Mouse (Mus musculus) MN1 (cell line): ENCODE measurements around the gene Apon.
"Not testable (repeated sequence)": the region's sequence is repeated elsewhere in the genome, so short reads cannot be mapped to it uniquely, and the experiment has no call there.

Source experiments
- DNase-seq: peaks from one replicate; pipeline ENCODE4 v3.0.0-alpha.2; 2016; ENCODE audit warnings: low spot score

Gene Apon

DNA sequence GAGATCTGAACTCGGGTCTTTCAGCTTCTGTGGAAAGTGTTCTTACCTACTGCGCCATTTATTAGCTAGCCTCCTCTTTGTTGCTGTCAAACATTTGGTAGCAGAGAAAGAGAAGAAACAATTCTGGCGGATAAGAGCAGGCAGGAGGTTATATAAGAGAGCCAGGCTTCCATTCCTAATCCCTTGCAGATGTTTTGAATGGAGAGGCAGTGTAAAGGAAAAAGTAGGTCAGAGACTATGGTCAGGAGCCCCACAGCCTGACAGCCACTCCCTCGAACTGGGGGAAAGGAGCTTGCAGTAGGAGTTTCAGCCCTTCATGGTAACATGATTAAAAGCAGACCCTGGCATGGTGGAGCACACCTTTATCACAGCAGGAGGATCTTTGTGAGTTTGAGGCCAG is 17.6 kb upstream of the Apon start:
- DNase-seq = no peak

GRCm38 (mm10) chr10:128237807-128238480 is 16.0 kb upstream of the Apon start:
- peak; percentile 99 for DNase-seq

DNA sequence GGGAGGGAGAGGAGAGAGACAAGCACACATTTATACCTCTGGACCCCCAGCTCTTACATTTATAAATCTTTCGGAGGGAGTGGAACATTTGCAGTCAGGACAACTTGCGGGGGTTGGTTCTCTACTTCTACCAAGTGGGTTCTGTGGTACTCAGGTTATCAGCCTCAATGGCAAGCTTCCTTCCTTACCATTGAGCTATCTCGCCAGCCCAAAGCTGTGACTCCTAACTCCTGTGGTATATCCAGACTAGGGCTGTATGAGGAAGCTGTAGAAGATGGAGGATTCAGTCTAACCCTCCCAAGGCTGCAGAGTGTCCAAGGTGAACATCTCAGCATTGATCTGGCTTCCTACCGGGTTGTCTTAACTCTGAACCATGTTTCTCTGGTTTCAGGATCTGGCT is 14.8 kb upstream of the Apon start:
- DNase-seq = no peak

- DNase-seq = no peak
Observed at GRCm38 (mm10) chr10:128240131-128240530, 13.8 kb upstream of the Apon start.

DNA sequence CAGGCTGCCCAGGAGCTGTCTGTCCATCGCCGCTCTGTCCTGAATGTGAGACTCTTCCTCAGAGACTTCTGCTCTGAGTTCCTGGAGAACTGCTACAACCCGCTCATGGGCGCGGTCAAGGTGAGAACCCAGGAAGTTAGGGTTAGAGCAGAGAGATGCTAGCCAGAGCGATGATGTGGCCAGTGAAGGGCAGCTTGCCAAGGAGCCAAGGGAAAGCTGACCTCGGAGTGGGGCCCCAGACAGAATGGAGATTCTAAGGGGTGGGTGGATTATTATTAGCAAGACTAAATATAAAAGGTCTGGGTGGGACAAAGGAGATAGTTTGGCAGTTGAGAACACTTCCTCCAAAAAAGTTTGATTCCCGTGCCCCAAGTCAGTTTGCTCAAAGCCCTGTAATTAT is 10.6 kb upstream of the Apon start:
- no peak for DNase-seq

DNA sequence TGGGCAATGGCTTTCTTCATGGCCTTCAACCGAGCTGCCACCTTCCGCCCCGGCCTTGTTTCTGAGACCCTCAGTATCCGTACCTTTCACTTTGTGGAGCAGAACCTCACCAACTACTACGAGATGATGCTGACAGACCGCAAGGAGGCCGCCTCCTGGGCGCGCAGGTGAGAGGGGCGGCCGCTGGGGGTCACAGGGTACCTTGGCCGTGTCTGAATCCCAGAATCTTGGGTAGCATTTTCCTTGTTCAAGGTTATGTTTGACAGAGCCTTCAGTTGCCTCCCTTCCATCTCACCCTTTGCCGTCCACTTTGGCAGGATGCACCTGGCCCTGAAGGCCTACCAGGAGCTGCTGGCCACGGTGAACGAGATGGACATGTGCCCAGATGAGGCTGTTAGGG is 9.8 kb upstream of the Apon start:
- no peak for DNase-seq

- DNase-seq = peak; percentile 86
Observed at GRCm38 (mm10) chr10:128247020-128247732, 6.7 kb upstream of the Apon start.

DNA sequence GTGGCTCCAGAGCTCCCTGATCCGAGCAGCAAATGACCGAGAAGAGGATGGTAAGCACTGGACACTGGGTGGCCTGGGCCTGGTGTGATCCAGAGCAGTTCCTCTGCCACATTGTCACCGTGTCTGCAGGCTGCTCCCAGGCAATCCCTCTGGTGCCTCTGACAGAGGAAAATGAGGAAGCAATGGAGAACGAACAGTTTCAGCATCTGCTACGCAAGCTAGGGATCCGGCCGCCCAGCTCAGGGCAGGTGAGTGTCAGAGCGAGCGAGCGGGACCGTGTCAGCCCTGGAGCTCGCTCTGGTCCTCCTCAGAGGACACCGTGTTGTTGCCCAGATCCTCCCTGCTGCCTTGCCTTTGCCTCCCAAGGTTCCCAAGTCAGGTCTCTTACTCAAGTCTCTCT is 3.3 kb upstream of the Apon start:
- no peak for DNase-seq

GRCm38 (mm10) chr10:128255925-128256324 is 2.0 kb downstream of the Apon start:
- DNase-seq = no peak

- DNase-seq = no peak
Observed at GRCm38 (mm10) chr10:128256328-128256727, 2.4 kb downstream of the Apon start.

- no peak for DNase-seq
Observed at GRCm38 (mm10) chr10:128258953-128259352, 5.1 kb downstream of the Apon start.

- DNase-seq = no peak
Observed at GRCm38 (mm10) chr10:128259946-128260345, 6.0 kb downstream of the Apon start.

DNA sequence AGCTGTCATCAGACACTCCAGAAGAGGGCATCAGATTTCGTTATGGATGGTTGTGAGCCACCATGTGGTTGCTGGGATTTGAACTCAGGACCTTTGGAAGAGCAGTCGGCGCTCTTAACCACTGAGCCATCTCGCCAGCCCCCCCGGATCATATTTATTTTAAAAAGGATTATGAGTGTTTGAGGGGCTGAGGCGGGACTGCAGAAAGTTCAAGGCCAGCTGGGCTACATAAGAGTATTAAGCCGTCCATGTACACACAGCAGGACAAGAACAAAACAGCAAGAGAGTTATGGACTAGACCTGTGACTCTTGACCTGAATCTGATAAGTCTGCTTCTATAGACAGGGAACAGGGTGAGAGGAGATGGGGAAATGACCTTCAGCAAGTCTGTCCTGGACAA is 6.5 kb downstream of the Apon start:
- DNase-seq = not testable (repeated sequence)

- DNase-seq = no peak
Observed at GRCm38 (mm10) chr10:128262300-128262699, 8.4 kb downstream of the Apon start.

- no peak for DNase-seq
Observed at GRCm38 (mm10) chr10:128263393-128264310, 9.8 kb downstream of the Apon start.

DNA sequence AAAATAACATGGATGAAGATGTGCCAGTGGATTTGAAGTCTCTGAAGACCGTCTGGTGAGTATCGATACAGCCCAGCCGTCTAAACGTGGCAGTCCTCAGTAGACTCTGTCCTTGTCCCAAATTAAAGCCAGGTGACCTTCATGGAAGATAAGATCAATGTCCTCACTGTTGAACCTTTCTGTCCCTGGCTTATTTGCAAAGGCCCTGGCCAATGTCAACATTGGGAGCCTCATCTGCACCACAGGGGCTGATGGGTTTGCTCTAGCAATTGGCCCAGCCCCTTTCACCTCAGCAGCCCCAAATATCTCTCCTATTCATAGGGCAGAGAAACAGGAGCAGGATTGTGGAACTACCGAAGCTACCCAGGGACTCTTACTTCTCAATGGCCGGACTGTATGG is 14.5 kb downstream of the Apon start, which contains the start of gene Apof:
Gene Apof, plus strand, starts transcription at position 301 of the 400 bp plus-strand sequence.
- no peak for DNase-seq

DNA sequence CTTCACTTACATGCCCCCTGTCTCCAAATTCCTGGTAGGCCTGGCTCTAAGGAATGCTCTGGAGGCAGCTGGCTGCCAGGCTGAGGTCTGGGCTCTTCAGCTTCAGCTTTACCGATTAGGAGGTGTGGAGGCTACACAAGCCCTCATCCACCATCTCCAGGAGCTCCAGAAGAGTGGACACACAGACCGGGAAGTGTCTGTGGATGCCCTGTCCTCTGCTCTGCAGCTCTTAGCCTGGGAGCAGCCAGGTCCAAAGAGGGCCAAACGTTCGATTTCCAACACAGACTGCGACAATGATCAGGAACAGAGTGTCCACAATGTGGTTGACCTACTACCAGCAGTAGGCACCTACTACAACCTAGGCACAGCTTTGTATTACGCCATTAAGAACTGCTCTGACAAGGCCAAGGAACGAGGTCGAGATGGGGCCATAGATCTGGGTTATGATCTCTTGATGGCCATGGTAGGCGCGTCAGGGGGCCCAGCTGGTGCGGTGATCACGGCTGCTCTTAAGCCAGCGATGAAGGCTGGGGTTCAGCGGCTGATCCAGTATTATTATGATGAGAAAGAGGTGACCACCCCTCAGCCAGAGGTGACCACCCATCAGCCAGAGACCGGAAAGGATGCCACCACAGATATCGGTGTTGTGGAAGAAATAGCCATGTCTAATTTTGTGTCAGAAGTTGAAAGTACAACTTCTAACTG is 15.5 kb downstream of the Apon start:
- DNase-seq = no peak

DNA sequence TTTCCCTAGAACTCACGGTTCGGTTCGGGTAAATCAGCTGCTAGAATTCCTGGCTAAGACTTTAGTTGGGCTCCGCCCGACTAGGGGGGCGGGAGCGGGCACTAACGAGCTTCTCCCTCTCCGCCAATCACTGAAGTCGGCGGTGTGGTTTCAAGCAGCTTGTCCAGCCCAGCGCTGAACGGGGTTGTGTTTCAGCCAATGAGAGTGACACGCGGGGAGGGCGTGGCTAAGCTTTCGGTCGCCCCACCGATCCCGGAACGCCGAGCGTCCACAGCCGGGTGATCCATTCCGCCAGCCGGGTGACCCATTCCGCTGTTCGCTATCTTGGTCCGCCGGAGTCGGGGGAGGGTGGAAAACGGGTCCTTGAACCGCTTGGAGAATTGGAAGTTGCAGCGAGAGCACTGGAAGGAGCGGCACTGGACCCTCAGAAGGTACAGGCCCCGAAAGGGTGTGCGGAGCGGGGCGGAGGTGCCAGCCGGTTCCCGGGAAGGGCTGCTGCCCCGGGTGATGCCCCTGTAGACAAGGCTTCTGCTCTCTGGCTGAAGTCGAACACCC is 16.5 kb downstream of the Apon start, which contains the start of gene Stat2:
Gene Stat2, plus strand, starts transcription at position 273 of the 555 bp plus-strand sequence.
- peak; percentile 100 for DNase-seq

DNA sequence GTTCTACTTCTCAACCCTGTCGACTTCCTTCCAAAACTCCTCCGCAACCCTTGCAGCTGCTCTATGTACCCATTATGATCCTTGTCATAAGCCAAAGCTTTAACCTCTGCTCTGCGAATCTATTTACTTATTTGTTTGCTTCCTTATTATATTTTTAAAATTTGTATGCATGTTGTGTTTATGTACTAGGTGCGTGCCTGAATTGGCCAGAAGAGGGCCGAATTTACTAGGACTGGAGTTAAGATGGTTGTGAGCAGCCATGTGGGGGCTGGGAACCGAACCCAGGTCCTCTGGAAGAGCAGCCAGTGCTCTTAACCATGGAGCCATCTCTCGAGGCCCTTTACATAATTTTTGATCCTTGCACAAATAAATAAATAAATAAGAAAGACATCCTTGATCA is 17.0 kb downstream of the Apon start:
- peak; percentile 48 for DNase-seq

- no peak for DNase-seq
Observed at GRCm38 (mm10) chr10:128271883-128272282, 18.0 kb downstream of the Apon start.

GRCm38 (mm10) chr10:128272819-128273439 is 19.0 kb downstream of the Apon start:
- DNase-seq = not testable (repeated sequence)
